Mouse (Mus musculus): ENCODE data around the gene Gm813. TPM values are rescaled to one million over a fixed set of nuclear protein-coding genes. Genes with fewer than 3 reads are reported as not detected.

Gm813 gene
- polyA plus RNA-seq, 1 experiment from 2014 or later = not detected

DNA sequence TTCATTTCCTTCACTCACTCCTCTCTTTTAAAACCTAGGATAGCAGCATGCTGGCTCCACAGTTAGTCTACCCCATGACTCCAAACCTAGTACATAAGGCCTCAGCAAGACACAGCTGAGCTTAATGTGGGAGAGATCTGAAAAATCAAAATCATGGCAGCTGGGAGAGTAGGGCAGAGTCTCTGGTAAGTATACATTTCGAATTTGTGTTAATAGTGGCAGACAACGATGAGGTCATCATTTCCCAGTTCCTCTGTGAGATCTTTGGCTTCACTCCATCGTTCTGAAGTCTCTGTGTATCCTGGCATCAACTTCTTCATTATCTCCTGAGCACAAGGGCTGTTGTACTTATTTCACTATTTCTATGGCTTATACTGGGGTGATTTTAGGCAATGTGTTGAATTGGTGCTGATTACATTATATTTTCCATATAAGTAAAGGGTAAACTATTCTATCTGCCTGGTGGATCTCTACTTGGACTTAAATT, 22.0 kb upstream of the Gm813 start, which contains the start of gene E330017A01Rik:
E330017A01Rik (minus strand) TSS at position 51 of the 487 bp plus-strand sequence.
- ATAC-seq (ENCODE audit: low FRiP score) (no peak), DNase-seq (ENCODE audit: low spot score, missing footprints) (no peak)
- Histone ChIP-seq H3K4me3 (ENCODE audit: low read depth, low read length) (no peak within 1 kb of the TSS), H3K27ac (ENCODE audit: low read depth, low read length) (no peak within 1 kb of the TSS), H3K4me1 (ENCODE audit: control insufficient read depth, insufficient read depth, low read length) (no peaks in the 10 kb centered on the region), H3K27me3 (ENCODE audit: control insufficient read depth, insufficient read depth, low read length) (no peaks in the 10 kb centered on the region), H3K36me3 (ENCODE audit: control insufficient read depth, insufficient read depth, low read length) (no peaks in the 10 kb centered on the region), H3K9me3 (ENCODE audit: control insufficient read depth, low read length) (no peaks in the 10 kb centered on the region), H3K4me2 (no peak within 1 kb of the TSS), H3K9ac (ENCODE audit: low read length) (no peak within 1 kb of the TSS)
- WGBS = 88% methylated on average over 3 of the region's 3 CpGs

DNA sequence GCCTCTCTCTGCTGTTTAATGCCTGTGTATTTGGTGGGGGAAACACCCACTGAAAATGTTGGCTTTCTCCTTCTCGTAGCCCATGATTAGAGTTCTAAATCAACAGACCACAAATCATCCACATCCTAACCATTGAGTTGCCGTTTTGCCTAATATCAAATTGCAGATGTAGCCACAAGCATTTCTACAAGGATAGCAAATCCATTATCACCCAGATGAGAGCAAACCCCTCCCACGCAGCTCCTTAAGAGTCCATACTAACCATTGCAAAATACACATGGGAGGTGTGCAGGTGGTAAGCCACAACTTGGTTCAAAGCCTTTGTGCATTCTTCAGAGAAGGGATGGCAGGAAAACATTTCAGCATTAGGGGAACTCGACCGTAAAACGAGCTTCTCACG, 21.2 kb upstream of the Gm813 start:
- Histone ChIP-seq H3K9me3 (ENCODE audit: control insufficient read depth, low read length) (no peaks in the 10 kb centered on the region), H3K27ac (ENCODE audit: low read depth, low read length) (no peak overlapping the region), H3K36me3 (ENCODE audit: control insufficient read depth, insufficient read depth, low read length) (no peaks in the 10 kb centered on the region), H3K27me3 (ENCODE audit: control insufficient read depth, insufficient read depth, low read length) (no peaks in the 10 kb centered on the region), H3K4me1 (ENCODE audit: control insufficient read depth, insufficient read depth, low read length) (no peaks in the 10 kb centered on the region), H3K9ac (ENCODE audit: low read length) (no peak overlapping the region), H3K4me2 (no peak overlapping the region), H3K4me3 (ENCODE audit: low read depth, low read length) (no peak overlapping the region)
- 85% methylated on average over 7 of the region's 7 CpGs for WGBS
- ATAC-seq (ENCODE audit: low FRiP score) = no peak
- no peak for DNase-seq (ENCODE audit: low spot score, missing footprints)

DNA sequence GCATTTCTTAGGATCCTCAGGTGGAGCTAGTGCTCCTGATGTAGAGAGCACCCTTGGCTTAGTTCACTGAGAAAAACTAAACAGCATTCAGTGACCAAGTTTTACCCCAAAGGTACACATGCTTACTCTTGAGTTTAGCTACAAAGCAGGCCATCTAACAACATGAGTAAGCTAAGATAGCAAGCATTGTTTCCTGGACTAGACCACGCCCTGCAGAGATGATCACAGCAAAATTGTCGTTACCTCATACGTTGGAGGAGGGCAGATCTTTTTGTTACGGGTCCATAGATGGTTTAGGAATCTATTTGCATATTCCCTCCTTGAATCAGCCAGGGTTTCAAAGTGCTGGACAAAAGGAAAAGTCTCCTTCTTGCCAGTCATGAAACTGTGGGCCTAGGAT, 20.7 kb upstream of the Gm813 start:
- Histone ChIP-seq H3K27me3 (ENCODE audit: control insufficient read depth, insufficient read depth, low read length) (no peaks in the 10 kb centered on the region), H3K4me2 (no peak overlapping the region), H3K4me3 (ENCODE audit: low read depth, low read length) (no peak overlapping the region), H3K4me1 (ENCODE audit: control insufficient read depth, insufficient read depth, low read length) (no peaks in the 10 kb centered on the region), H3K36me3 (ENCODE audit: control insufficient read depth, insufficient read depth, low read length) (no peaks in the 10 kb centered on the region), H3K27ac (ENCODE audit: low read depth, low read length) (no peak overlapping the region), H3K9me3 (ENCODE audit: control insufficient read depth, low read length) (no peaks in the 10 kb centered on the region), H3K9ac (ENCODE audit: low read length) (no peak overlapping the region)
- WGBS = 87% methylated on average over 4 of the region's 4 CpGs
- no peak for ATAC-seq (ENCODE audit: low FRiP score)
- no peak for DNase-seq (ENCODE audit: low spot score, missing footprints)

DNA sequence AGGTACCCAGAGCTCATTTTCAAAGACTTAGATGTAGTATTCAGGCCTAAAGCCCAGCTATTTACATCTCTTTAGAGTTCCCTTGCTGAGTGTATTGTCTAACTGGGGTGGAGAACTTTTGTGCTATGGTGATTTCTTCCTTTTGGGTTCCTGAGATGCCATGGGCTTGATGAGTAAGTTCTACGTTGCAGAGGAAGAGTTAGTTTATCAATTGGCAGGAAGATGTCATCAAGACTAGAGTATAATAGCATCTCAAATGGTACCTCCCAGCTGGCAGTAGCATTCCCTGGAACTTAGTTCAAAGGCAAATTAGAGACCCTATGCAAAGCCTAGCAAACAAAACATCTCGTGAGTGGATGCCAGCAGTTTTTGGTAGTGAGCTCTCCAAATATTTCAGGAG, 19.1 kb upstream of the Gm813 start:
- Histone ChIP-seq H3K9me3 (ENCODE audit: control insufficient read depth, low read length) (no peaks in the 10 kb centered on the region), H3K9ac (ENCODE audit: low read length) (no peak overlapping the region), H3K27ac (ENCODE audit: low read depth, low read length) (no peak overlapping the region), H3K36me3 (ENCODE audit: control insufficient read depth, insufficient read depth, low read length) (no peaks in the 10 kb centered on the region), H3K4me3 (ENCODE audit: low read depth, low read length) (no peak overlapping the region), H3K4me1 (ENCODE audit: control insufficient read depth, insufficient read depth, low read length) (no peaks in the 10 kb centered on the region), H3K4me2 (no peak overlapping the region), H3K27me3 (ENCODE audit: control insufficient read depth, insufficient read depth, low read length) (no peaks in the 10 kb centered on the region)
- DNase-seq (ENCODE audit: low spot score, missing footprints) = no peak
- 74% methylated on average over 2 of the region's 2 CpGs for WGBS
- ATAC-seq (ENCODE audit: low FRiP score) = no peak

DNA sequence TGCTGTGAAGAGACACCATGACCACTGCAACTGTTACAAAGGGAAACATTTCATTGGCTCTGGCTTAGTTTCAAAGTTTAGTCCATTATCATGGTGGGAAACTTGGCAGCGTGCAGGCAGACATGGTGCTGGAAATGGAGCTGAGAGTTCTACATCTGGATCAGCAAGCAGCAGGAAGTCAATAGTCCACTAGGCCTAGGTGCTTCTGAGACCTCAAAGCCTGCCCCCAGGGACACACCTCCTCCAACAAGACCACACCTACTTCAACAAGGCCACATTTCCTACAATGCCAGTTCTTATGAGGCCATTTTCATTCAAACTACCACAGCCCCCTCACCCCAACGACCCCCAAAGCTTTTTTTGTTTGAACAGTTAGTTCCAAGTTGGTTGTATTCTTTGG, 13.0 kb upstream of the Gm813 start:
- 58% methylated on average over 2 of the region's 2 CpGs for WGBS
- H3K9ac ChIP-seq (ENCODE audit: low read length) = no peak overlapping the region
- no peak for DNase-seq (ENCODE audit: low spot score, missing footprints)
- H3K36me3 ChIP-seq (ENCODE audit: control insufficient read depth, insufficient read depth, low read length) = no peaks in the 10 kb centered on the region
- H3K27ac ChIP-seq (ENCODE audit: low read depth, low read length) = no peak overlapping the region
- H3K9me3 ChIP-seq (ENCODE audit: control insufficient read depth, low read length) = no peaks in the 10 kb centered on the region
- ATAC-seq (ENCODE audit: low FRiP score) = no peak
- no peak overlapping the region for H3K4me2 ChIP-seq
- no peaks in the 10 kb centered on the region for H3K4me1 ChIP-seq (ENCODE audit: control insufficient read depth, insufficient read depth, low read length)
- no peaks in the 10 kb centered on the region for H3K27me3 ChIP-seq (ENCODE audit: control insufficient read depth, insufficient read depth, low read length)
- H3K4me3 ChIP-seq (ENCODE audit: low read depth, low read length) = no peak overlapping the region

DNA sequence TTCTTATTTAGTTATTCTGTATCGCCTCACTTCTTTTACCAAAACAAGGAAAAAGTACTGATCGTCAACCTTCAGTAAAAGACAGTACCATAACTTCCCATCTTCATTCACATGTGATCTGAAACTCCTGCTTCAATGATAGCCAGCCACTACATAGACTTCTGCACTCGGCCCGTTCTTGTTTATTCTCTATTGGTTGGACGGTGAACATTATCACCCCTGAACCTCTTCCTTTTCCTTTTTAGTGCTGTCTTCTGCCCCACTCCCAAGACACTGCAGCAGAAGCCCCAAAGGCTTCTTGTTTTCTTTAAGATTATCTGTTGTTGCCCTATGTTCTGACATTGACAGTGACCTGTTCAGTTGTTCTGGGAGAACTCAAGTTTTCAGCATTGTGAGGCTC, 12.2 kb upstream of the Gm813 start:
- no peak for ATAC-seq (ENCODE audit: low FRiP score)
- Histone ChIP-seq H3K9me3 (ENCODE audit: control insufficient read depth, low read length) (no peaks in the 10 kb centered on the region), H3K27ac (ENCODE audit: low read depth, low read length) (no peak overlapping the region), H3K4me1 (ENCODE audit: control insufficient read depth, insufficient read depth, low read length) (no peaks in the 10 kb centered on the region), H3K36me3 (ENCODE audit: control insufficient read depth, insufficient read depth, low read length) (no peaks in the 10 kb centered on the region), H3K9ac (ENCODE audit: low read length) (no peak overlapping the region), H3K4me2 (no peak overlapping the region), H3K4me3 (ENCODE audit: low read depth, low read length) (no peak overlapping the region), H3K27me3 (ENCODE audit: control insufficient read depth, insufficient read depth, low read length) (no peaks in the 10 kb centered on the region)
- WGBS = 94% methylated on average over 5 of the region's 5 CpGs
- no peak for DNase-seq (ENCODE audit: low spot score, missing footprints)

DNA sequence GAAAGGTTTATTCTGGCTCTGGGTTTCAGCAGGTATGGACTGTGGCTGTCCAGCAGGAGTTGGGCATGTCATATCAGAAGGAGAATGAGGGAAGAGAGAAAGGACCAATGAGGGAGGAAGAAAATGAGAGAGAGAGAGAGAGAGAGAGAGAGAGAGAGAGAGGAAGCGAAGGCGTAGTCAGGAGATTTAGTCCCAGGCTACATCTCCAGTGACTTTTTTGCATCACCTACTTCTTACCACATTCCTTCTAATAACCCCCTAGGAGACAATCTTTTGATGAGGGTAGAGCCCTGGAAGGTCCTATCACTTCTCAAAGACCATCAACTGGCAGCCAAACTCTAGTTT, 11.5 kb upstream of the Gm813 start:
- no peak overlapping the region for H3K4me2 ChIP-seq
- H3K9ac ChIP-seq (ENCODE audit: low read length) = no peak overlapping the region
- H3K27ac ChIP-seq (ENCODE audit: low read depth, low read length) = no peak overlapping the region
- no peaks in the 10 kb centered on the region for H3K36me3 ChIP-seq (ENCODE audit: control insufficient read depth, insufficient read depth, low read length)
- no peaks in the 10 kb centered on the region for H3K4me1 ChIP-seq (ENCODE audit: control insufficient read depth, insufficient read depth, low read length)
- DNase-seq (ENCODE audit: low spot score, missing footprints) (no peak), ATAC-seq (ENCODE audit: low FRiP score) (no peak)
- no peaks in the 10 kb centered on the region for H3K9me3 ChIP-seq (ENCODE audit: control insufficient read depth, low read length)
- H3K27me3 ChIP-seq (ENCODE audit: control insufficient read depth, insufficient read depth, low read length) = no peaks in the 10 kb centered on the region
- no peak overlapping the region for H3K4me3 ChIP-seq (ENCODE audit: low read depth, low read length)
- WGBS = 100% methylated on average over 2 of the region's 2 CpGs

DNA sequence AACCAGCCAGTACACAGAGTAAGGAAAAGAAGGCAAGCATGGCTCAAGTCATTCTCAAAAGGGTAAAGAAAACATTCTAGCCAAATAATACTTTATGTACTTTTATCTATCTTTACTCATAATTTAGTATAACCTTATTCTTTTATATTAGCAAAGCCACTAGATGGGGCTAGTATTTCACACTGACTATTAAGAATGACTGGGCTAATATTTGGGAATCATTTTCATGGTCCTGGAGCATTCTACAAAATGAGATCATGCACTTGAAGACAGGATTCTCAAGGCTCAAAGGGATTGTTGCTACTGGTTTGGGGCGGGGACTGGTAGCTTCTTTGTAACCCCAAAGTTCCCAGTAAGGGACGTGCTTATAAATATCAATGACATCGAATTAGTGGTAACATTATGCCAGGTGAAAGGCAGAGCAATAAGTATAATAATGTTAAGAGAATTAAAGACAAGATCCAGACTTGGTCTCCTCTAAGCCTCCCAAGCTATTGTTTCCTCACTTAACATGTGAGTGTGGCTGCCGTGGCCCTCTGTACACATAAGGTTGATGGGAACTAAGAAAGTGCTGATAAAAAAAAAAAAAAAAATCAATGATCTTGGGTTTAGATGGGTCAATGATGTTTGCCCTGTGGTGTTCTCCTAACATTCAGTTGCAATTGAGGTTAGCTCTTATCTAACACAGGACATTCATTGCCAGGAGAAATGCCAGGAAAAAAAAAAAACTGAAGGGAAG, 11.0 kb upstream of the Gm813 start:
- Histone ChIP-seq H3K4me2 (no peak overlapping the region), H3K9ac (ENCODE audit: low read length) (no peak overlapping the region), H3K9me3 (ENCODE audit: control insufficient read depth, low read length) (no peaks in the 10 kb centered on the region), H3K4me1 (ENCODE audit: control insufficient read depth, insufficient read depth, low read length) (no peaks in the 10 kb centered on the region), H3K27me3 (ENCODE audit: control insufficient read depth, insufficient read depth, low read length) (no peaks in the 10 kb centered on the region), H3K4me3 (ENCODE audit: low read depth, low read length) (no peak overlapping the region), H3K36me3 (ENCODE audit: control insufficient read depth, insufficient read depth, low read length) (no peaks in the 10 kb centered on the region), H3K27ac (ENCODE audit: low read depth, low read length) (no peak overlapping the region)
- 86% methylated on average over 4 of the region's 4 CpGs for WGBS
- ATAC-seq (ENCODE audit: low FRiP score) (no peak), DNase-seq (ENCODE audit: low spot score, missing footprints) (no peak)

DNA sequence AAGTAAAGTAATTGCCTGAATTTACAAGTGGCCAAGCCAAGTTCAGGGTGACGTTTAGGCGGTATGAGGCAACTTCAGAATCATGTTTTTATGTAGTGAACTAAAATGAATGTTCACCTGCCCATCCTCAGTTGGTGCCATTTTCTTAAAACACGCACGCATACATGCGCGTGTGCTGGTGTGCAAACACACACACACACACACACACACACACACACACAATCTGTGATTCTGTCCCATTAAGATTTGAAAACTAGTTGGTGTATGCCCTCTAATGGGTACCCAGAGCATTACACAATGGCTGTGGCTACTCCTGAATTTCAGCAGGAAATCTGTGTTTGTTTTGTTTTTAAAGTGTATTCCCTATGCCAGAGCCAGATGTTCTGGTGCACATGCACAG, 7.2 kb upstream of the Gm813 start:
- no peaks in the 10 kb centered on the region for H3K4me1 ChIP-seq (ENCODE audit: control insufficient read depth, insufficient read depth, low read length)
- ATAC-seq (ENCODE audit: low FRiP score) = 0 out of 2 replicates have a peak, but pooled peaks have one; percentile 33
- no peak overlapping the region for H3K4me2 ChIP-seq
- no peak overlapping the region for H3K4me3 ChIP-seq (ENCODE audit: low read depth, low read length)
- DNase-seq (ENCODE audit: low spot score, missing footprints) = no peak
- H3K9ac ChIP-seq (ENCODE audit: low read length) = no peak overlapping the region
- WGBS = 87% methylated on average over 6 of the region's 6 CpGs
- no peaks in the 10 kb centered on the region for H3K36me3 ChIP-seq (ENCODE audit: control insufficient read depth, insufficient read depth, low read length)
- H3K9me3 ChIP-seq (ENCODE audit: control insufficient read depth, low read length) = no peaks in the 10 kb centered on the region
- H3K27me3 ChIP-seq (ENCODE audit: control insufficient read depth, insufficient read depth, low read length) = no peaks in the 10 kb centered on the region
- no peak overlapping the region for H3K27ac ChIP-seq (ENCODE audit: low read depth, low read length)

Data from midbrain, embryonic 11.5 days (tissue).